Mouse (Mus musculus): ENCODE data around the gene Hivep2.

Gene Hivep2

DNA sequence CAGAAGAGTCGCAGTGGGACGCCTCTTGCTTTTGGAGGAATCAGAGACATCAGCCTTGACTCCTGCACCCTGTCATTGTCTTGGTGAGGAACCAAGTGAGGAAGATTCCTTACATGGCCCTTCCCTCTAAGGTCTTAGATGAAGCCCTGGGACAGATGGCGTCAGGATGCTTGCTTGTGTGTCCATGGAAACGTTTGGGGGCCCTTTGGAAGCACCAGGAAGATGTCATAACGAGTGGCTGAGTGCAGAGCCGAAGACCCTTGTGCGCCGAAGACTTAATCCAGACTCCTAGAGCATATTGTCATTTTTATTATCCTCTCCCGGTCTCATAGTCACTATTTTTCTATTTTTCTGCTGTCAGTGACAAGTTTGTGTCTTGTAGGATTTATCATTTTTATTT is 111.0 kb downstream of the Hivep2 start:
- DNase-seq (ENCODE audit: inconsistent age in 2 of 2, low spot score in 1 of 2): no peak

DNA sequence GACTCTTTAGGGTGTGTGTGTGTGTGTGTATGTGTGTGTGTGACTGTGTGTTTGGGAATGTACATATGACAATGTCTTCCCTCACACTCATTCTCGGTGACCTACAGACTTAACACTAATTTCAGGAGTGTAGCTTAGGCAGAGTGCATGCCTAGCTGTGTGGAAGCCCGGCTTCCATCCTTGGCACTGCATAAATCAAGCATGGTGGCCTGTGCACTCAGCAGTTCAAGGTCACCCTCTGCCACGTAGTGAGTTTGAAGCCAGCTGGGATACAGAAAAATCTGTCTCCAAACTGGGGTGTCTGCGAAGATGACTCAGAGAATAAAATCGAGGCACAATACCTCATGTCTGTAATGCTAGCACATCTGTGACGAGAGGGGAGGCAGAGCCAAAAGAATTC is 115.0 kb downstream of the Hivep2 start:
- peak in 1 of 2 experiments; percentile 60 for DNase-seq (ENCODE audit: inconsistent age in 2 of 2, low spot score in 1 of 2)

DNA sequence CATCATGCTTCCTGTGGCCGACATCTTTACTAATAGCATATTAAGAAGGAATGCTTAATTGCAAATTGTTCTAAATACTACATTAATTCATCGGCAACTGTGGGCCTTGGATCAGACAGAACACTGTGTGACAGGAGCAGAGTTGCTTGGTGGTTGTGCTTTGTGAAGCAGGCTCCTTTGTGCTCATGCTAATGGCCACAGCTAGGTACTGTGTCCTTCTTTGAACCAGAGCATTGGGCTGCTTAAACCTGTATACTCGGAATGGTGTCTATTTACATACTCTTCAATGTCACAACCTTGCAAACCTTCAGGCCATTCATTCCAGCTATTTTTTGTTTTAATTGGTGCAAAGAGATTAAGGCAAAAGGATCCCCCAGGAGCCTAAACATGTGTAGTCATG is 115.9 kb downstream of the Hivep2 start:
- no peak for DNase-seq (ENCODE audit: inconsistent age in 2 of 2, low spot score in 1 of 2)

DNA sequence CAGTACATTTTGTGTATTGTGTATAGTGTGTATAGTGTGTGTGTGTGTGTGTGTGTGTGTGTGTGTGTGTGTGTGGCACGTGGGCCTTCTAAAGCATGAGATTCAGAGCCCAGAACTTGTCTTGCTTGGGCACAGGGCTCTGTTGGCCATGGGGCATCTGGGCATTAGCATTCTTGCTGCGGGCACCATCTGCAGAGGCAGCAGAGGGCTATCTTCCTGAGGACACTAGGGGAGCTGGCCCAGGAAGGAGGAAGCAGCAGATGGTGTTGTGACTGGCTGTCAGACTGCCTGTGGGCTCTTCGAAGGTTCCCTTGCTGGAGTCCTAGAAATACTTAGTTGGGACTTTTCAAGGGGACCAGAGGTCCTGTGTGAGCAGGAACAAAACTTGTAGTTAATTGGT is 116.4 kb downstream of the Hivep2 start:
- no peak for DNase-seq (ENCODE audit: inconsistent age in 2 of 2, low spot score in 1 of 2)

DNA sequence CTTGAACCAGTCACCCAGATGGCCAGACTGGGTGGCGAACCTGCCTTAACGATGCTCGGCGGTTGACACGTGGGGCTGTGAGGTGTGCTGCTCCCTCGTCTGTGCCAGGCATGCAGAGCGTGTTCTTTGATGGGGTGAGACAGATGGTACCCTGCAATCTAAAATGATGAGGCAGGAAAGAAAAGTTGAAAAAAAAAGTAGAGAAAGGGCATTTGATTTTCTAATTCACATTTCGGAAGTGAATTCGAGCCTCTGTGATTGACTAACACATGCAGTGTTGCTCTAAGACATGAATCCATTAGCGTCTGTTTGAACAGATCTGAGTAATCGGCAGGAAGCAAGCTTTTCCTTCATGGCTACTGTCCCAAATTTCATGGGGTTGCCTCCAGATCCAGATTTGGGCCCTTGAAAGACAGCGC is 119.4 kb downstream of the Hivep2 start:
- DNase-seq (ENCODE audit: inconsistent age in 2 of 2, low spot score in 1 of 2): peak in 1 of 2 experiments; percentile 66

DNA sequence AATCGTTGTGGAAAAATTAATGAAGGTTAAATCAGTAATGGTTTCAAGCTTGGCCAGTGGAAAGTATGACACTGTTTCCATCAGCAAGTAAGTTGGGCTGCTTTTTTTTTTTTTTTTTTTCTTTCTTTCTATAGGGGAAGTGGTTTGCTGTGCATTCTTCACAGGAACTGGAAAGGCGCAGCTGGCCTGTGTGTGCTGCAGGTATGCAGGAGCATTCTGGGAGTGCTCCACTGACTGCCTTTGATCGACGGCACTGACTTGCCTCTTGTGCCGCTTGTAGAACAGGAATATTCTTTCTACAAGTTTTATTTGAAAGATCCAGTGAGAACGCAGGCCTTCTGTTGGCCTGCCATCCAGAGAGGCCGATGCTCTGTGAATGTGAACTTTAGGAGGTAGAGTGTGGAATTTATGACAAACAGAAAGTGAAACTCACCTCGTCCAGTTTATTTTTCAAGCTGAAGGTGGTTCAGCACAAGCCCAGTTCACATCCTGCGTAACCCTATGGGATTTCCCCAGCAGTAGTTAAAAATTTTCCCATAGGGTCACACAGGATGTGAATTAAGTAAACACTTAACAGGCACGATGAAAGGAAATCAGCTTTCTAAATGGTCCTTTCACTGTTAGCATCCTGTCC is 120.1 kb downstream of the Hivep2 start:
- DNase-seq (ENCODE audit: inconsistent age in 2 of 2, low spot score in 1 of 2): peak in 1 of 2 experiments; percentile 70

DNA sequence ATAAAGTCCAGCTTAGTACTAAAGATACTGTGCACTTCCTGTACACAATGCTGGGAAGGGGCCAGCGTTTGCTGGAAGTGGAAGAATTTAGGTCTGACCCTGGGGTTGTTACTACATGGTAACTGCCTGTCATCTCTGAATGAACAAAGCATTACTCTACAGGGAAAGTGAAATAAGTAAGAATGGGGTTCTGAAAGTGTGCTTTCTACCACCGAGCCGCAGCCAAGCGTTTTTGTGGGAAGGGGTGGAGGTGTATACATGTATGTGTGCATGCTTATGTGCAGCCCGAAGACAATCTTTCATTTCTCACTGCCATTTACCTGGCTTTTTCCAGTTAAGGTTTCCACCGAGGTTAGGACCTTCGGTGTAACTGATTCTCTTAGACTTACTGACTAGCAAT is 121.4 kb downstream of the Hivep2 start:
- DNase-seq (ENCODE audit: inconsistent age in 2 of 2, low spot score in 1 of 2): peak in 1 of 2 experiments; percentile 65

DNA sequence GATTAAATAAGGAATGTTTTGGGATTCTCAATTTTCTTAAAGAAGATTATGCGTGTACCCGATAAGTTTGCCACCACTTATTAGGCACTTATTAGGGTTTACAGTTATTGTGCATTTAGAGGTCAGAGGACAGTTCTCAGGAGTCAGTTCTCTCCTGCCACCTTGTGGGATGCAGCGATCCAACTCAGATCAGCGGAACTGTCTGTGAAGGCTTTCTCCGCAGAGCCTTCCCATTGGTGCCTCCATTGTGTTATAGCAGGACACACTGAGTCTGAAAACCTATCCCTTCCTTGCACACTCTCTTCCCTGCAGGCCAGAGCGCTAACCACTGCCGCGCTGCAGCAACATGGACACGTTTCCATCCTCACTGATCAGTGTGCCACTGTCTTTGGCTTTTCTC is 123.6 kb downstream of the Hivep2 start:
- peak in 1 of 2 experiments; percentile 54 for DNase-seq (ENCODE audit: inconsistent age in 2 of 2, low spot score in 1 of 2)

DNA sequence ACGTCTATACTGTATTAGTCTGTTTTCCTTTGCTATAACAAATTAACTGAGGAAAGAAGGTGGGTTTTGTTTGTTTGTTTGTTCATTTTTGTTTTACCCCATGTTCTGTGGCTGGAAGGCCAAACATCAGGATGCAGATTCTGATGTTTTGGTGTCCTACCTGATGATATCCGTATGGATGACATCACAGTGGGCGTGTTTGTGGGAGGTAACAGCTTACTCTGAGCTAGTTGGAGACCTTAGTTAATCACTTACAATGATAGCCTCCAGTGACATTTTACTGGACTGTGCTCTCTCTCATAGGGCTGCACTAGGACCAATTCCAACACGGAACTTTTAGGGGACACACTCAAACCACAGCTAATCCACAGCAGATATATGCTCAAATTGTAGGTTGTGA is 128.2 kb downstream of the Hivep2 start:
- DNase-seq (ENCODE audit: inconsistent age in 2 of 2, low spot score in 1 of 2): no peak

DNA sequence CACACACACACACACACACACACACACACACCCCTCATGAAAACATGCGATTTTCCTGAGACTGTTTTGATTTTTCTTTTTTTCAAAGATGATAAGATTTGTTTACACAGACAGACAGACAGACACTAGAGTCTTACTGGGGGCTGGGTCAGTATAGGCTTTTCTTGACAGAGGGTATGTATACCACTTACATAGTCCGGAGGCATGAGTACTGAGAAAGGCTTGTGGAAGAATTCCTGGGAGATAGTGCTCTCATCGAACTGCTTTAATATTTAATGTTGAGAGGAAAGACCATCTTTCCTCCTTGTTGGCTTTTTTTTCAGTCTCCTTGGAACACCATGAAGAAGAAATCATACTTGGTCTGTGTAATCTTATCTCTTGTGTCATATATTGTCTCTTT is 130.2 kb downstream of the Hivep2 start:
- no peak for DNase-seq (ENCODE audit: inconsistent age in 2 of 2, low spot score in 1 of 2)

DNA sequence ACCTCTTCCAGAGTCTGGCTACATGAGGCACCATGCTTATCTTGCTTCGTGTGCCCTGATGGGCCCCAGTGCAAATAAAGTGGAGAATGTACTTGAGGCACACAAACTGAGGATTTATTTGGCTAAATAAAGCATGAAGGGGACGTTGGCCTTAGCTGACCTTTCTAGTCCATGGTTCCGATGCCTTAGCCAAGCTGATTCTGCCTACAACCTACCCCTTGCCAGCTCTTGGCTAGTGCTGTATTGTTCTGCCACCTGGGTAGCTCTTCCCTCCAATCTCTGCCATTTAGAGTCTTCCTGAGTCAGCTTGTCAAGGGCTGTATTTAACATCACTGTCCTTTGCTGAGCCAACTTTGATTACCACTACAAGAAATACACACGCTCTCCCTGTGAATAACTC is 133.3 kb downstream of the Hivep2 start:
- no peak for DNase-seq (ENCODE audit: inconsistent age in 2 of 2, low spot score in 1 of 2)

DNA sequence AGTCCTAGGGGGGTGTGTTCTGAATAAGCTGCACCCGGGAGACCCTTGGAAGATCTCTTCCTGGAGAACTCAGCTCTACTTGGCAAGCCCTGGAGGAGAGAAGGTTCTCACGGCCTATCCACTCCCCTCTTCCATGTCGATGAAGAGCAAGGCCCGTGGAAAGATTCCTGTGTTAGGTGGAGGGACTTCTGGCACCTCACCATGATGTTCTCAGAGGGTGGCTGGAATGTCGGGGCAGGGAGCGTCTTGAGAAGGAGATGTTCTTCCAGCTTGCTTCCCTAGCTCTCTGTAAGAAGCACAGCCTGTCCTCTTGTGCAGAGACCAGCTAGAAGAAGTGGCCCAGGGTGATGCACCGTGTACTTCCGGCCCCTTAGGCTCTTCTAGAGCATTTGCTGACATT is 134.2 kb downstream of the Hivep2 start:
- DNase-seq (ENCODE audit: inconsistent age in 2 of 2, low spot score in 1 of 2): no peak

DNA sequence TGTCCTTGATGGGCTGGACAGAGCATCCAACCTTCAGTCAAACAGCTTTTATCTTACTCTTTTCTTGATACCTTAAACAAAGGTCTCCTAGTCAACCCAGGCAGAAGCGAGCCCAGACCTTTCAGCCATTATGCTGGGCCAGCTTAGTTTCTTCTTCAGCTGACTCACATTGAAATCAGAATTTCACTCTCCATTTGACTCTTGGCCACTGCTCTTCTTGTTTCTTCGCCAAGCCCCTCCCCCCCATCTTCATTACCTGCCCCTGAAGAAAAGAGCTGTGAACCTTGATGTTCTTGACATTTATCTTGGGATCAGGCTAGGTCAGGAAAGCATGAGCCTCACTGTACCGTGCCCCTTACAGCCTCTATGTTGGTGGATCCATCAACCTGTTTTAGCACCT is 135.0 kb downstream of the Hivep2 start:
- no peak for DNase-seq (ENCODE audit: inconsistent age in 2 of 2, low spot score in 1 of 2)

DNA sequence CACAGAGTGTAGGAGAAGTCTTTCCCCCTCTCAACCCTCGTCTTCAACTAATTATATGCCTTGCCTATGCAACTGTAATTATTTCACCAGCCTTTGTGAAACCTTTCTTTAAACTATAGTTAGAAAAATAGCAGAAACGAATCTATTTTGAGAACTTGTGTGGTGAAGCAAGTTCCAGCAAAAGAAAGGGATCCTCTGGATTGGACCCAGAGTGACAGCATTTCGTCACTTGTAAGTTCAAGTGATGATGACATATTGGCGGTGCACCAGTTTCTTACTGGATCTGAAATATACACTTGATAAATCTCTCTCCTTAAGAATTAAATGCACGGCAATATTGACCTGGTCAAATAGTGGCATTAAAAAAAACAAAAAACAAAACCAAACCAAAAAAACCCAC is 136.1 kb downstream of the Hivep2 start:
- no peak for DNase-seq (ENCODE audit: inconsistent age in 2 of 2, low spot score in 1 of 2)

DNA sequence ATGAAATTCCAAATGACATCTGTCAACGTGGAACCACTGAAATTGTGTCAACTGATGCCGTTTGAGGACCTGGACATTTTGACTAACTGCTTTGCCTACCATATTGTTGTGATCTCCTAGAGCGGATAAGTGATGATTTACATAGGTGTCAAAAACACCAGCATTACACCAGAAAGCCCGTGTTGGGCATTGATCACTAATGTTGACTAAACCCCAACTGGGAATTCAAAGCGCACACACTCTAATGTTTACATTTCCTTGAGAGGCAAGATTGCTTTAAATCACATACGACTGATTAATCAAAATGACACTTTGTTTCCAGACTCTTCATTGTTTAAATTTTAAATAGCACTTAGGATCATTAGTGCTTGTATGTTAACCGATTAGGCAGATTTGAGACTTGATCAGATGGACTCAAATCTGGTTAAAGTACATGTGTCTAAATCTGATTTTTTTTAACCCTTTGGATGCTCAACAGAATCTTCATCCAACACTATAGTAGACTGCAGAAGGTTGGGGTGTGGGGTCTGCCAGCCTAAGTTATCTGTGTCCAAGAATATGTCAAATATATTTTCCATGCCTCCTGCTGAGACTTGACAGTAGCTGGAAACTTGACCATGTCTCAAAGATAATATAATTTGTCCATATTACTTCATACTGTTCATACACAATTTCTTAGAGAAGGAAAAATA is 142.3 kb downstream of the Hivep2 start:
- no peak for DNase-seq (ENCODE audit: inconsistent age in 2 of 2, low spot score in 1 of 2)

DNA sequence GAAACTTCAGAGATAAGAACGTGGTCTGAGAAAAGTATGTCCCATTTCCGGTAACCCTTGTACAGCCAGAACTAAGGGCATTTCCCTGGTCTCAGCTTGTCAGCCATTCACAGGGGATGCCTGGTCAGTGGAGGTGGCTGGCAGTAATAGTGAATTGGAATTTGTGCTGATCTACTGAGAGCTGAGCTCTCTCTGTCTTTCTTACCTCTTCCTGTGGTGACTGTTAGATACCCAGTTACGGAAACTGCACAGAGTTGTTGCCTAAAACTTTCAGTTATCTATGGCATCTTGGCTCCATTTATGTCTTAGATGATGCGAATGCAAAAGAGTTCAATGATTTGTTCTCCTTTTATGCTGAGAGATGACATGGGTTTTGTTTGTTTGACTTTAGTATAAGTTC is 150.0 kb downstream of the Hivep2 start:
- no peak for DNase-seq (ENCODE audit: inconsistent age in 2 of 2, low spot score in 1 of 2)

DNA sequence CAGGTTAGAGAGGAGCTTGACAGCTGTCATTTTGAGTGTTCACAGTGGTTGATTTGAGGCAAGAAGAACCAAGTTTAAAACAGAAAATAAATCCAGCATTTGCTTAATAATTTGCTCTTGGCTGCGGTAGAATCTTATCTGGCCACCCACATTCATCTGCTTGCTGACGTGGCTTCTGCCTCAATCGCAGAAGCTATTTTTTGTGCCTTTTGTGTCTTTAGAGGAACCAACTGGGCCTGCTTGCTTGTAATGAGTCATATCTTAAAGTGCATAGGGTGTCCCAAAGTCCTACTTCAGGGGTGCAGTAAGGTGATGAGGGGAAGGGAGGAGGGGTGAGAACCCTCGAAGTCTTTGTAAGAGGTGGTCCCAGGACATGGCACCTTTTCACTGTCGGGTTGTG is 151.1 kb downstream of the Hivep2 start:
- no peak for DNase-seq (ENCODE audit: inconsistent age in 2 of 2, low spot score in 1 of 2)

DNA sequence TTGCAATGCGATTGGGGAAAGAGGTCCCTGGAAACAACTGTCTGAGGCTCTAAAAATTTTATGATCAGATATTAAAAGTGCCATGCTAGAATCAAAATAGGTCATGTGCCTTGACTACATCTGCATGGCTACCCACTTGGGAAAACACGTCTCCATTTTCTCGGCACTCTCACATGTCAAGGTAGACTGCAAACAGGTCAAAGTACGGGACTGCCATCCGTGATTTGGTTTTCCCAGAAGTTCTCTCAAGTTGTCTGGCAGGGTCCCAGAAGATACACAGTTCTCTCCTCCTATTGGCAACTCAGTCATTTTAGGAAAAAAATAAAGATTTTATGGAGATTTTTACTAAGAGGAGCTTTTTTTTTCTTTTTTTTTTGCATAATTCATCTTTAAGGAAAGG is 153.3 kb downstream of the Hivep2 start:
- no peak for DNase-seq (ENCODE audit: inconsistent age in 2 of 2, low spot score in 1 of 2)

DNA sequence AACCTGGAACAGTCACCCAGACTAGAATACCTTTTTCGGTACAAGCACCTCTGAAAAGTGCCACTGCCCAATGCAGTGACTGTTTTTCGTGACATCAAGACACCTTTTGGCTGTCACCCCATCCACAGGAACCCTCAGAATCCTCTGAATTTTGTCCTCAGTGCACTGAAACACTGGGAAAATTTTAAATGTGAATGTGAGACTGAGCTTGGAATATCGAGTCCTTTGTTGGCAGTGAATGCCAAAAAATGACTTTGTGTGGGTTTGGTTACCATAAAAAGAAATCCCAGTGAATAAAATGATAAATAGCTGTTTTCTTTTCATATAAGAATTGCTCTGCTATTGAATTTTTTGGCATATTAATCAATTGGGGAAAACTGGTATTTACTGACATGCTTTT is 154.6 kb downstream of the Hivep2 start:
- no peak for DNase-seq (ENCODE audit: inconsistent age in 2 of 2, low spot score in 1 of 2)

DNA sequence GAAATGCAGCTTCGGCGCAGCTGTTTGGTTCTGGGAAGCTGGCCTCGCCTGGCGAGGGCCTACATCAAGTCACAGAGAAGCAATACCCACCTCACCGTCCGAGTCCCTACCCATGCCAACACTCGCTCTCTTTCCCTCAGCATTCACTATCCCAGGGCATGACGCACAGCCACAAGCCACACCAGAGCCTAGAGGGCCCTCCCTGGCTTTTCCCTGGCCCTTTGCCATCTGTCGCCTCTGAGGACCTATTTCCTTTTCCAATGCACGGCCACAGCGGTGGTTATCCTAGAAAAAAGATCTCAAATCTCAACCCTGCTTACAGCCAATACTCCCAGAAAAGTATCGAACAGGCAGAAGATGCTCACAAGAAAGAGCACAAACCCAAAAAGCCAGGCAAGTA is 162.0 kb downstream of the Hivep2 start:
- DNase-seq (ENCODE audit: inconsistent age in 2 of 2, low spot score in 1 of 2): no peak

DNA sequence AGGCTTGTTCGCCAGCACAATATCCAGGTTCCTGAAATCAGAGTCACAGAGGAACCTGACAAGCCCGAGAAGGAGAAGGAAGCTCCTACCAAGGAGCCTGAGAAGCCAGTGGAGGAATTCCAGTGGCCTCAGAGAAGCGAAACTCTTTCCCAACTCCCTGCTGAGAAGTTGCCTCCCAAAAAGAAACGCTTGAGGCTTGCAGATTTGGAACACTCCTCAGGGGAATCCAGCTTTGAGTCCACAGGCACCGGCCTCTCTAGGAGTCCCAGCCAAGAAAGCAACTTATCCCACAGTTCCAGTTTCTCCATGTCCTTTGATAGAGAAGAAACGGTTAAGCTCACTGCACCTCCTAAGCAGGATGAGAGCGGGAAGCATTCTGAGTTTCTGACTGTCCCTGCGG is 164.4 kb downstream of the Hivep2 start:
- DNase-seq (ENCODE audit: inconsistent age in 2 of 2, low spot score in 1 of 2): peak in 1 of 2 experiments; percentile 40

DNA sequence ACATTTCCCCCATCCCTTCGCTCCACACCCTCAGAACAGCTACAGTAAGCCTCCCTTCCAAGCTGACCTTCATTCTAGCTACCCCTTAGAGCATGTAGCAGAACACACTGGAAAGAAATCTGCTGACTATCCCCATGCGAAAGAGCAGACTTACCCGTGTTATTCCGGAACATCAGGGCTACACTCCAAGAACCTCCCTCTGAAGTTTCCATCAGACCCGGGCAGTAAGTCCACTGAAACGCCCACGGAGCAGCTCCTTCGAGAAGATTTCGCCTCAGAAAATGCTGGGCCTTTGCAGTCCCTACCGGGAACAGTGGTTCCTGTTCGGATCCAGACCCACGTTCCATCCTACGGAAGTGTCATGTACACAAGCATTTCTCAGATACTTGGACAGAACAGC is 165.4 kb downstream of the Hivep2 start:
- DNase-seq (ENCODE audit: inconsistent age in 2 of 2, low spot score in 1 of 2): no peak

DNA sequence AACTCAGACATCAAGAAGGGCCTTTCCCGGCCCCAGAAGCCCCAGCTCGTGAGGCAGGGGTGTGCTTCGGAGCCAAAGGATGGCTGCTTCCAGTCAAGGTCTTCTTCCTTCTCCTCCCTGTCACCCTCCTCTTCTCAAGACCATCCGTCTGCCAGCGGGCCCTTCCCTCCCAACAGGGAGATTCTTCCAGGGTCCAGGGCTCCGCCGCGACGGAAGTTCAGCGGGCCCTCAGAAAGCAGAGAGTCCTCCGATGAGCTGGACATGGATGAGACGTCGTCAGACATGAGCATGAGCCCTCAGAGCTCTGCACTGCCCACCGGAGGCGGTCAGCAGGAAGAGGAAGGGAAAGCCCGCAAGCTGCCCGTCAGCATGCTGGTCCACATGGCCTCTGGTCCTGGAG is 166.2 kb downstream of the Hivep2 start:
- DNase-seq (ENCODE audit: inconsistent age in 2 of 2, low spot score in 1 of 2): no peak

All from adrenal gland, adult (tissue).